Mouse (Mus musculus) lung, embryonic 16.5 days (tissue): Measurements from ENCODE around the gene Etv4. TPM values are rescaled to one million over a fixed set of nuclear protein-coding genes. Genes with fewer than 3 reads are reported as not detected.

Experiments used
- ATAC-seq: fragments of 200-750 bp; cut with Nextera tagmentation; 2 replicates; pipeline ENCODE4 v1.8.0; 2017; ENCODE audit warnings: low read depth, mild to moderate bottlenecking, moderate library complexity
- H3K27ac ChIP-seq: fragments of 300-500 bp; sonication (generic); 2 replicates; pipeline ENCODE4 v1.5.1; 2014; ENCODE audit warnings: mild to moderate bottlenecking, control low read depth, low read length
- H3K27me3 ChIP-seq: fragments of 300-500 bp; sonication (generic); 2 replicates; pipeline ENCODE4 v1.6.1; 2014; ENCODE audit warnings: low read depth, low read length, mixed read lengths; ENCODE audit not compliant: control insufficient read depth, insufficient read depth
- H3K36me3 ChIP-seq: fragments of 300-500 bp; sonication (generic); 2 replicates; pipeline ENCODE4 v1.6.1; 2014; ENCODE audit warnings: low read length; ENCODE audit not compliant: control insufficient read depth, insufficient read depth
- H3K4me1 ChIP-seq: fragments of 300-500 bp; sonication (generic); replicated peaks from 2 replicates; pipeline ENCODE4 v1.6.1; 2014; ENCODE audit warnings: low read length, mixed read lengths; ENCODE audit not compliant: control insufficient read depth, insufficient read depth
- H3K4me2 ChIP-seq: fragments of 300-500 bp; sonication (generic); 2 replicates; pipeline ENCODE4 v1.6.1; 2014; ENCODE audit warnings: low read depth, low read length, control low read depth
- H3K4me3 ChIP-seq: fragments of 300-500 bp; sonication (generic); 2 replicates; pipeline ENCODE4 v1.5.1; 2014; ENCODE audit warnings: mild to moderate bottlenecking, low read length, control low read depth
- H3K9ac ChIP-seq: fragments of 300-500 bp; sonication (generic); 2 replicates; pipeline ENCODE4 v1.6.1; 2014; ENCODE audit warnings: low read length, control low read depth
- H3K9me3 ChIP-seq: fragments of 300-500 bp; sonication (generic); 2 replicates; pipeline ENCODE4 v1.6.1; 2016; ENCODE audit warnings: low read length; ENCODE audit not compliant: control insufficient read depth
- WGBS: fragments of 180-500 bp; shearing (Covaris S2); extraction: QIAGEN DNeasy Blood & Tissue Kit; methylation state at CpG from one replicate; pipeline ENCODE4 v1.1.7; 2014; 5-methylcytosine and 5-hydroxymethylcytosine counted together
- polyA plus RNA-seq: library from polyadenylated mRNA; unstranded; fragments of >200 nt; fragmentation: Nextera tagmentation; extraction: Ambion mirVana; gene quantifications from 2 replicates; pipeline ENCODE4 v1.2.1, GENCODE M21; 2015

The Etv4 gene
- polyA plus RNA-seq, 1 experiment from 2014 or later, result 13.4 TPM

DNA sequence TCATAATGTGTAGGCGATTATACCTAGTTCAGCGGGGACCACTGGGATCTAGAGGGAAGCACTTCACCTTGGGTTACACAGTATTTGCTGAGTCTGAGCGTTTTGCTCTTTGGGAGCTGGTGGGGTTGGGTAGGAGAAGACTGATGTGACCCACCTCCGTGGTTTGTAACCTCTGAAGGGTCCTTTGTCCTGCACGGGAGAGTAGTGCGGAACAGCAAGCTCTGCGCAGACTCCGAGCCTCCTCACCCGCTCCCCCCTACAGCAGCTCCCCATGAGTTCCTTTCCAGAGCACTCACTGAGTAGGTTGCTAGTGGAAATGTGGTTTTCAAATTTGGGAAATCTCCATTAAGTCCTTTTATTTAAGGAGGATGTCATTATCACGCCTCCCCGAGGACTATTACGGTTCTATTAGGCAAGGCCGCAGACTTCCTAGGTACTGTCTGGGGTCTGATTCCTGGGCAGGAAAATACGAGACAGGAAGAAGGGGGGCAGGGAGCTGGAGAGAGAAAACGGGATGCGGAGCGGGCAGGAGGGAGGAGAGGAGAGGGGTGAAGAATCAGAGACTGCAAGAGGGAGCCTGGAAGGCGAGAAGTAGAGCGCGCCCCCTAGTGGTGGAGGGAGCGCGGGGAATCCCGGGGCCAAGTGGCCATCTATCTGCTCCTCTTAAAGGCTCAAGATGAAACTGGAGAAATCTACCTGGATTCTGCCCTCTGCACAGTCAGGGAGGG is 29.4 kb upstream of the Etv4 start:
- no peaks in the 10 kb centered on the region for H3K36me3 ChIP-seq
- no peaks in the 10 kb centered on the region; the same call in 1 of the 2 replicates for H3K27me3 ChIP-seq
- H3K4me3 ChIP-seq, result 0 out of 2 replicates have a peak overlapping the region, but pooled peaks have one; percentile 21
- peaks cover 15% of the 10 kb centered on the region for H3K4me1 ChIP-seq
- H3K4me2 ChIP-seq, result peak overlapping the region; percentile 52
- 22% methylated on average over 23 of the region's 23 CpGs for WGBS
- no peaks in the 10 kb centered on the region for H3K9me3 ChIP-seq
- no peak overlapping the region for H3K27ac ChIP-seq
- peak overlapping the region; percentile 53; the same call in 1 of the 2 replicates for H3K9ac ChIP-seq
- peak; percentile 73 for ATAC-seq

DNA sequence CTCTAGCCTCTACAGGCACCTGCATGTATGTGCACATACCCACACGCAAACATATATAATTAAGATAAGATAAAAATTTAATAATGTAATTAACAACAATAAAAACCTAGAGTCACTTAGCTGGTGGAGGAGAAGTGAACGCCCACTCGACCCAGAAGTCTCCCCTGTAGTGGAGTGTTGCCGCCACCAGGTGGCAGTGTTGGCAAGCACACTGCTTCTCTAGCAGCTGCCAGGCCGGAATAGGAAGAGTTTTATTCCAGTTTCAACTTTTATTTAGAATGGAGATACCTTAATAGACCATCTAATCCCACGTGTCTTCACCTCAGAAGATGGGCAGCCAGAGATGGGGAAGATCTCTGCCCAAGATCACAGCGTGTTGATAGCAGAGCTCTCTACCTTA is 28.1 kb upstream of the Etv4 start:
- Histone ChIP-seq H3K9me3 (no peaks in the 10 kb centered on the region), H3K4me1 (peaks cover 15% of the 10 kb centered on the region), H3K27me3 (no peaks in the 10 kb centered on the region; the same call in 1 of the 2 replicates), H3K4me2 (no peak overlapping the region), H3K9ac (no peak overlapping the region), H3K36me3 (no peaks in the 10 kb centered on the region), H3K27ac (no peak overlapping the region), H3K4me3 (no peak overlapping the region)
- peak; percentile 20; the same call in 1 of the 2 replicates for ATAC-seq
- WGBS, result under 1% methylated on average over 7 of the region's 7 CpGs

DNA sequence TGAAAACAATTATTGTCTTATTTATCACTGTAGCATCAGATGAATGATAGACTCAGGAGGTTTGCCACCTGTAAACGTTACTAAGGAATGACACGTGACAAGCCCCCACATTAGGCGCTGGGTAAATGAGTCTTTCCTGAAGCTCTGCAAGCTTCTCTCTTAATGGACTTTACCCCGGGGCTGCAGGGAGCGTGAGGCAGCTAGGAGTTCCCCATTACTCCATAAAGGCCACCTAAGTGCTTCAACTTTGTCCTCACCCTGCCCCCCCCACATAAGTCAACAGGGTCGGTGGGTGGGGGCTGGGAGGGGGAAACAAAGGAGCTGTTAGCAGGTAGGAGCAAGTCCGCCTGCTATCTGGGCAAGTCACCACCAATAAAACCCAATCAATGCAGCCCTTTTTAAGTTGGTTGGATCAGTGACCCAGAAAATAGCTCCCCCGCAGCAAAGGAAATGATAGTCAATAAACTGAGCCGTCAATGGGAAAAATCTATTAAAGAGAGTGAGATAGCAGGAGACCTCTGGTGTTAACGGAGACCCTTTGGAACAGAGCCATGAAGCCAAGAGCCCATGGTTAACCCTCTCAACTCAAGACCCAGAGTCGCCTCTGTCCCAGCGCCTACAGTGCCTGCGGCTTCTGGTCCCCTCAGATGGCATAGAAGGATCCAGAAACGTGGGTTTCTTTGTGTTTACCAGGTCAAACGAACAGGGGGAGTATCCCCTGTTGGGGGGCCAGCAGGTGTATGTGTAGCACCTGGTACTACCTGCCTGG is 24.1 kb upstream of the Etv4 start:
- Histone ChIP-seq H3K27ac (no peak overlapping the region), H3K27me3 (no peaks in the 10 kb centered on the region; the same call in 1 of the 2 replicates), H3K4me1 (peaks cover 6% of the 10 kb centered on the region; the same call in 1 of the 2 replicates), H3K9ac (no peak overlapping the region), H3K4me2 (no peak overlapping the region), H3K9me3 (no peaks in the 10 kb centered on the region), H3K4me3 (no peak overlapping the region), H3K36me3 (no peaks in the 10 kb centered on the region)
- no peak for ATAC-seq
- WGBS, result 38% methylated on average over 15 of the region's 15 CpGs

GRCm38 (mm10) chr11:101807266-101807665 is 22.1 kb upstream of the Etv4 start:
- no peak overlapping the region for H3K4me2 ChIP-seq
- WGBS, result 85% methylated on average over 10 of the region's 10 CpGs
- H3K27me3 ChIP-seq, result no peaks in the 10 kb centered on the region; the same call in 1 of the 2 replicates
- ATAC-seq, result no peak
- H3K9ac ChIP-seq, result no peak overlapping the region
- no peak overlapping the region for H3K4me3 ChIP-seq
- H3K27ac ChIP-seq, result no peak overlapping the region
- H3K9me3 ChIP-seq, result no peaks in the 10 kb centered on the region
- peaks cover 6% of the 10 kb centered on the region; the same call in 1 of the 2 replicates for H3K4me1 ChIP-seq
- H3K36me3 ChIP-seq, result no peaks in the 10 kb centered on the region

GRCm38 (mm10) chr11:101806741-101807140 is 21.6 kb upstream of the Etv4 start:
- H3K9me3 ChIP-seq, result no peaks in the 10 kb centered on the region
- ATAC-seq, result no peak
- H3K27ac ChIP-seq, result no peak overlapping the region
- no peaks in the 10 kb centered on the region; the same call in 1 of the 2 replicates for H3K27me3 ChIP-seq
- H3K4me3 ChIP-seq, result no peak overlapping the region
- WGBS, result 42% methylated on average over 12 of the region's 12 CpGs
- no peak overlapping the region for H3K4me2 ChIP-seq
- H3K9ac ChIP-seq, result no peak overlapping the region
- peaks cover 6% of the 10 kb centered on the region; the same call in 1 of the 2 replicates for H3K4me1 ChIP-seq
- no peaks in the 10 kb centered on the region for H3K36me3 ChIP-seq

- Histone ChIP-seq H3K4me3 (no peak overlapping the region), H3K27me3 (no peaks in the 10 kb centered on the region; the same call in 1 of the 2 replicates), H3K27ac (no peak overlapping the region), H3K4me2 (0 out of 2 replicates have a peak overlapping the region, but pooled peaks have one; percentile 13), H3K9me3 (no peaks in the 10 kb centered on the region), H3K9ac (no peak overlapping the region), H3K4me1 (peaks cover 6% of the 10 kb centered on the region; the same call in 1 of the 2 replicates), H3K36me3 (no peaks in the 10 kb centered on the region)
- peak; percentile 79; the same call in 1 of the 2 replicates for ATAC-seq
- 47% methylated on average over 8 of the region's 8 CpGs for WGBS
These were observed 20.0 kb upstream of the Etv4 start for GRCm38 (mm10) chr11:101805113-101805704.

DNA sequence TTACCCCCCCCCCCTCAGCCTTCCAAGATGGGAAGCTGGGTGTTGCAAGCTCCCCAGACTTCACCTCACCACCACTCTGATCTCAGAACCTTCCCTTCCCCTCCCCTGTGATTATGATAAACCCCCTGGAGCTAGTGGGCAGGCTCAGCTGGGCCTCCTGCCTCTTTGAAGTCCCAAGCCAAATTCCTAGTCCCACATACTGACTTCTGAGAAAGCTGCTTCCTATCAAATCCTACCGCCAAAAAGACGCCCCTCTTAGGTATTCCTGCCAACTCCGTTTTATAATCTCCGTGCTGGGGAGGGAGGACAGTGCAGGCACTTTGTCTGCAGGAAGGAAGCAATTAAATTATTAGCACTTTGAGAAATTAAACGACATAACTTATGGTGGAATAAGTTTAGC is 16.2 kb upstream of the Etv4 start:
- Histone ChIP-seq H3K4me3 (no peak overlapping the region), H3K9me3 (no peaks in the 10 kb centered on the region), H3K9ac (no peak overlapping the region), H3K27ac (no peak overlapping the region), H3K27me3 (no peaks in the 10 kb centered on the region; the same call in 1 of the 2 replicates), H3K4me1 (peaks cover 6% of the 10 kb centered on the region; the same call in 1 of the 2 replicates), H3K36me3 (no peaks in the 10 kb centered on the region), H3K4me2 (no peak overlapping the region)
- WGBS, result 9% methylated on average over 5 of the region's 5 CpGs
- ATAC-seq, result no peak

DNA sequence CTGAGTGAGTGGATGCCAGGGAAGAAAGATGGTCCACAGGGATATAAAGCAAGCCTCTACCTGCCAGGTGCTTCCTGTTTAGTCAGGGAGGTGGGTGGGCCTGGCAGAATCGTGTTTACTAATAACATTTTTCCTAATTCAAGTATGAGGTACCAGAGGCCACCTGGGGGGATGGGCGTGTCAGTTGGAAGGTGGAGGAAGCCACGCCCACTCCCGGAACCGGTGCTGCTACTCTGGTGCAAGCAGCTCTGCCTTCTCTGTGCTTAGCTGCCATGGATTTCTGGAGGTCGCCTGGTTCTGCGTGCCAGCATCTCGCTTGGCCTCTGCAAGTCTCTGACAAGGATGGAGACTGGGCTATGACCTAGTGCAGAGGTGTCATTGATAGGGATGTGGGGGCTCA is 12.9 kb upstream of the Etv4 start:
- WGBS, result 34% methylated on average over 8 of the region's 8 CpGs
- Histone ChIP-seq H3K36me3 (no peaks in the 10 kb centered on the region), H3K27ac (no peak overlapping the region), H3K4me3 (no peak overlapping the region), H3K27me3 (no peaks in the 10 kb centered on the region), H3K4me1 (no peaks in the 10 kb centered on the region), H3K4me2 (no peak overlapping the region), H3K9me3 (no peaks in the 10 kb centered on the region), H3K9ac (no peak overlapping the region)
- ATAC-seq, result no peak

DNA sequence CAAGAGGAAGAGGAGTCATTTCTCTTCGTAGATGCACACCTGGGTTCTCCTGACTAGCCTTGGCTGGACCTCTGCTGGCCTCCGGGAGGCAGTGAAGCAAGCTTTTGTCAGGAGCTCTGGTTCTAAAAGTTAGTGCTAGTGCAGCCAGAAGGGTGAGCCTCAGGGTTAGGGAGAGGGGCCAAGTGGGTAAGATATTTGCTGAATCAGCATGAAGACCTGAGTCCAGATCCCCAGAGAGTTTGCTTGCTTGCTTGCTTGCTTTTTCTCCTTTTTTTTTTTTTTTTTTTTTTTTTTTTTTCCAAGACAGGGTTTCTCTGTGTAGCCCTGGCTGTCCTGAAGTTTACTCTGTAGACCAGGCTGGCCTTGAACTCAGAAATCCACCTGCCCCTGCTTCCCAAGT is 12.2 kb upstream of the Etv4 start:
- no peaks in the 10 kb centered on the region for H3K36me3 ChIP-seq
- H3K27me3 ChIP-seq, result no peaks in the 10 kb centered on the region
- ATAC-seq, result no peak
- 80% methylated on average over 2 of the region's 2 CpGs for WGBS
- no peak overlapping the region for H3K27ac ChIP-seq
- H3K9me3 ChIP-seq, result no peaks in the 10 kb centered on the region
- no peaks in the 10 kb centered on the region for H3K4me1 ChIP-seq
- no peak overlapping the region for H3K4me3 ChIP-seq
- H3K4me2 ChIP-seq, result no peak overlapping the region
- no peak overlapping the region for H3K9ac ChIP-seq
